15 mouse cellular contexts compared by ENCODE assay signal in the genomic region with DNA sequence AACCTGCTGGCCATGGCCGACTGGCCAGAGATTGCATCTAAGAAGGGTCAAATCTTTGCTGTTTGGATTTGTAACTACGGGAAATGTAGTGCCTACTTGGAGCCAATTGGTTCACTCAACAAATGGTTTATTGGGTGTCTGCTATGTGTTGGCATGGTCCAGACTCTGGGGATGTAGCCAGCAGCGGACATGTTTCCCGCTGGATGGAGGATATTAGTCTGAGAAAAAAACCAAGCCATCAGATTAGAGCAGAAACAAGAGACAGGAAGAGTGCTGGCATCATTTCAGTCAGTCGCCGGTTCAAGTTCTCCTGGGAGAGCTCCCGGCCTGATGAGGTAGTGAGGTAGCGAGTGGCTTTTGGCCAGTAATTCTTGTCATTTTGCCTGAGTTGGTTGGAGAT. TPM values are rescaled to one million over a fixed set of nuclear protein-coding genes. Genes with fewer than 3 reads are reported as not detected.
"Had no signal": no experiment of that assay in that cellular context is flagged by ENCODE, and none has a peak within 500 bp of the region (broad histone marks: within the 10 kb centered on the region; RNA-seq: fewer than 3 reads in every experiment).

No protein-coding gene starts in this region.

- DNase-seq: lung, adult 18-20 months; lung, embryonic 14.5 days; lung, postnatal 10 days; lung, postnatal 4 days; midbrain, embryonic 14.5 days; retina, postnatal 1 day; right cerebral cortex, adult 18-20 months; right cerebral cortex, postnatal 25 days; right cerebral cortex, postnatal 4 days; spleen, adult 18-20 months; thymus, adult 18-20 months; thymus, postnatal 14 days; thymus, postnatal 36 days had no signal

RNA-seq across cellular contexts. Expression of a gene that starts 31.7 kb away (rescaled TPM):
- total RNA-seq: megakaryocyte, adult 5-6 weeks; megakaryocyte-erythroid progenitor cell, adult 5-6 weeks had no signal

RNA-seq across cellular contexts. Expression of a gene that starts 33.2 kb away (rescaled TPM):
- total RNA-seq: megakaryocyte, adult 5-6 weeks; megakaryocyte-erythroid progenitor cell, adult 5-6 weeks had no signal

RNA-seq across cellular contexts. Expression of a gene that starts 33.8 kb away (rescaled TPM):
- total RNA-seq: megakaryocyte, adult 5-6 weeks; megakaryocyte-erythroid progenitor cell, adult 5-6 weeks had no signal

RNA-seq across cellular contexts. Expression of a gene that starts 54.7 kb away (rescaled TPM):
- total RNA-seq: megakaryocyte, adult 5-6 weeks; megakaryocyte-erythroid progenitor cell, adult 5-6 weeks had no signal
